Mouse (Mus musculus) lung, postnatal 14 days (tissue): ENCODE measurements at regions not wholly inside any gene's neighbourhood (a gene's known extent, or its start where the extent isn't known, plus 50 kb on each side); places are given as distances from the start of the nearest gene placed in this dataset.
A peak's percentile ranks its signal among the peaks of the same experiment; 100 is the strongest.

Experiments used
- DNase-seq: peaks from one replicate; pipeline ENCODE4 v3.0.0; 2021

DNA sequence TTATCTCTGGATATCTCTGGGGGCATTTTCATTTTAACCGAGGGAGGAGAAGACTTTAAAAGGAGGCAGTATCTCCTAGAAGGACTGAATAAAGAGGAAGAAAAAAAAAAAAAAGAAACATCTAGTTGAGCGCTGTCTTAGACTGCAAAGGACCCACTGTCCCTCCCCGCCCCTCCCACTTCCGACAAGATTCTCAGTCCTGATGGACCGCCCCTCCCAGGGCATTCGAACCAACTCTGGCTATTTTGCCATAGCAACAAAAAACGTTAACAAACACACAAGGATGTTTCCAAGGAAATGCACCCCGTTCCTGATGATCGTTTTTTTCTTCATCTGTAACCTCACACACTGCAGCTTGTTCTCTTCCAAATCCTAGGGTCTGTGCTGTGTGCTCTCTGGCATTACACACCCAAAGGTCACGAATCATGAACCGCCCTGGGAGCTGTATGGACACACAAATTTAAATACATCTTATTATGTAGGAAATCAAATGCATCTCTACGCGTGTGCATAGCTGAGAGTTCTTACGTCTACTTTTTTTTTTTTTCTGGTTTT lies 75.8 kb downstream of the Rnd3 start:
- DNase-seq, result peak; percentile 7

DNA sequence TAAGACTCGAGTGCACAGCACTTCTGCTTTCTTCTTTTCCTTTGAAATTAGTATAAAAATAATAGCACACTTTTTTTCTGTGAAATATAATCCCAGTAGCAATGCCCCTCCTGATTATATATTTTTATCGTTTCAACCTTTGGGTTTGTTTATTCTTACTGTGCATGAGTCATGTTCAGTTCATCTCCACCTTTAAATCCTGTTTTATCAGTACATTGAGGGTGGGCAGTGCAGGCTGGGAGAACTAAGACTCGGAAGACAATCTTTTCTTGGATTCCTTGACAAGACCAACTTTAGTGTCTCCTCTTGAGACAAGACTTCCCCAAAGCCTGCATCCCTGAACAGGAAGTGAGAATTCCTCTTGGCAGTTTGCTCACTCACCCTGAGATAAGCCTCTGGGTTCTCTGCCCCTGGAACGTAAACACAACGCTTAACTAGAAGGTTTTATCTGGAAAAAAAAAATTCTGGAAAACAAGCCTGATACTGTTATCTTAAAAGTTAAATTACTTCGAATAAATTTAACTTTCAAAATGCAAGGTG lies 76.5 kb downstream of the Rnd3 start:
- DNase-seq, result no peak

DNA sequence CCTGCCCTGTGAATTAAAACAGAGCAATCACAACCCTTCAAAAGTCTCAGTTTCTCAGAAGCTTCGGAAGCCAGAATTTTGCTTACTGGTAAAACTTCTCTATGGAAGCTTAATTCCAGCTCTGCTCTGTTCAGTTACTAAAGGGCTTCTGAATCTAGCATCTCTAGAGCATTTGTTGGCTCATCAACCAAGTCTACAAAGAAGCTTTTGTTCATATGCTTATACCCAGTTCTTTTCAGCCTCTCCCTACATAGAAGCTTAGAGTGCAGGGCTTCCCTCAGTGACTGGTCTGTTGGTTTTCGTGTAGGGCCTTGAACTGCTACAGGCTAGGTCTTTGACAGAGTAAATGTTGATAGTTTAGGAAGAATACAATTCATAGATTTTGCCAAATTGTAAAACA lies 78.0 kb downstream of the Rnd3 start:
- no peak for DNase-seq

DNA sequence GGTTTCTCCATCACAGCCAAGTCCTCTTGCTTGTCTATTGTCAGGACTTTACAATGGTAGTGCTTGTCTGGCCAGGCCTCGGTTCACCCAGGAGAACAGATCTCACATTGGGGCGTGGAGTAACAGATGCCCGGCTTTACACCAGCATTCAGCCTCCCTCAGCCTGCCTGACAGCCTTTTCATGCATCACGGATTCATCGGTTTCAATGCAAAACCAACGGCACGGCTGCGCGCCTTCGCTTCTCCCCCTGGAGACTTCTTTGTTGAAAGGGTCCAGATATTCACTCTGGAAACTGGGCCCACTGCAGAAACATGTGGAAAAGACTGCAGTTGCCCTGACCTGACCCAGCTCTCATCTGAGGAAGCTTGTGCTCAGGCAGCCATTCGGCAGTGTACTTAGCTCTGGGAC lies 82.5 kb downstream of the Rnd3 start:
- DNase-seq, result no peak

DNA sequence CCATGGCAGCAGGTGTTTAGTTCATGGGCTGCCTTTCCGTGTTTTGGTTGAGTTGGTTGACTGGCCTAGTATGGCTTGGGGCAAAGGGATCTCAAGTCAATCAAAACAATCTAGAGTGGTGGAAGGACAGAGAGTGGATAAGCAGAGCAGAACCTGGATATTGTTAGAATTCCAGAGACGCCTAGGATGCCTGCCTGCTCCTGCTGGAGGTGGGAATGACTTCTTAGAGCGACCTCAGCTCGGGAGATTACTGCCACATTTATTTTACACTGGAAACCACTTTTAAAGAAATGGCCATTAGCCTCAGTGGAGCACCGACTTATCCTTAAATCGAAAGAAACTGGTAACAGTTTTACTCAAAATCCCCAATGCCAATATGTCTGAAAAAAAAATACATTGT lies 83.1 kb downstream of the Rnd3 start:
- DNase-seq, result no peak

DNA sequence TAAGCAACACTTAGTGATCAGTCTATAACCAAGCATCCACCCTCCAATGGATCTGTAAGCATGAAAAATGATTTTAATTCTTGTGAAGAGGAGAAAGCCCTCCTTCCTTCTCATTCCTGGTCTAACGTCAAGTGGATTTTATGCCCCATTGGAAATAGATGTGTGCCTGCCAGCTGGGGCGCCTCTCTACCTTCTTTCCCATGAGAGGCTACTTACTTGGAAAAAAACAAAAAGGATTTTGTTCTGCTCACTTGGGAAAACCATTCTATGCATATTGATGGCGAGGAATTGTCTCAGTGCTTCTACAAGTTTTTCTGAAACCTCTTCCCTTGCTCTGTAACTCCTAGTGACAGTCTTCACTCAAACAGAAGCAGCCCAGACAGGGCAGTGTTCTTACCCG lies 84.1 kb downstream of the Rnd3 start:
- no peak for DNase-seq

DNA sequence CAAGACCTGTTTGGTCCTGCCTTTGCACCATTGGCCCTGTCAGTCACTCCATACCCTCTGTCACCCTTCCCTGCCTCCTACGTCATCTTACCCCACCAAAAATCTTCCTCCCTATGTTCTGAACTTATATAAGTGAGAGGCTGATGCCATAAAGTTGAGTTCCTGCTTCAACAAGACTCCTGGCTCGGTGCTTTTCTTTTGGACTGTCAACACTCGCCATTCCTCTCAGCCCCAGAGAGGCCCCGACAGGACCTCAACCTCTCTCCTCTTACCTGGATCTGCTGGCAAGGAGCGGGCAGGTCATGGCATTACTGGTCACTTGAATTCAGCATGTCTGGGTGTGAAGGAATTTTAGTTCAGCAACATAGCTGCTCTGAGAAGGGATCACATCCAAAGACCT lies 86.9 kb downstream of the Rnd3 start:
- no peak for DNase-seq

DNA sequence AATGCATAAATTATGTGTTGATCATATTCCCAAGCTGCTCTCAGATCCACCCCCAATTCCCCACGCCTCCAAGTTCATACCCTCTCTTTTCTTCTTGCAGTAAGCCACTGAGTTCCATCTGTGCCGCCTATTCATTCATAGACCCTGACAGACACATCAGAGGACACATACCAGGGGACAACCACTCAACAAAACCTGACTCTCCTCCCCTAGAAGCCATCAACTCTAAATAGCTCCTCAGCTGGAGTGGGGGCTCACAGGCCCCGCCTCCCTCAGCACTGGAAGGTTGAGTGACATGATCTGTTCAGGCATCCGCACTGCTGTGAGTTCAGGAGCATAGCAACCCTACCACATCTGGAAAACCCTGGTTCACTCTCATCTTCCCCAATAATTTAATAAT lies 90.8 kb downstream of the Rnd3 start:
- DNase-seq, result no peak

DNA sequence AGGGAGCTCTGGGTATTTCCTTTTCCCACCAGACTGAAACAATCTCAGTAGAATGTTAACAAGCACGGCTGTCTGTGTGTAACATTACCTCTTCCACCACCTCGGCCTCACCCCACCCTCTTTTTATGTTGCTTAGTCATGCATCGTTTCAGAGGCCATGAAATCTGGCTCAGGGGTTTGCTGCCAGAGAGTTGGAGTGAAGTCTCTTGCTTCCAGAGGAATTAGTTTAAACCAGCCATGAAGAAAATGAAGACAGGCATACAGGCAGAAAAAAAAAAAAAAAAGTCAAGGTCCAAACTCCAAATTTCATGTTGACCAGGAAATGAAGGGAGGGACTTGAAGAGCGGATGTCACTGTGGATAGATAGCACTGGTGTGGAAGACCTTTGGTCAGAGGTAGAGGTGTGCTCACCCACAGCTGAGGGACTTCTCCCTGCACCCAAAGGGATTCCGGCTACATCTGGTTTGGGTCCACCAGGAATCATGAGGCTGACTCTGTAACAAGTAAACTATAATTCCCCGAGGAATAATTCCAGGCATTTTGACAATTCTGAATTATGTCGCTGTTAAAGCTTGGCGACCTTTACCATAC lies 92.7 kb downstream of the Rnd3 start:
- DNase-seq, result no peak

DNA sequence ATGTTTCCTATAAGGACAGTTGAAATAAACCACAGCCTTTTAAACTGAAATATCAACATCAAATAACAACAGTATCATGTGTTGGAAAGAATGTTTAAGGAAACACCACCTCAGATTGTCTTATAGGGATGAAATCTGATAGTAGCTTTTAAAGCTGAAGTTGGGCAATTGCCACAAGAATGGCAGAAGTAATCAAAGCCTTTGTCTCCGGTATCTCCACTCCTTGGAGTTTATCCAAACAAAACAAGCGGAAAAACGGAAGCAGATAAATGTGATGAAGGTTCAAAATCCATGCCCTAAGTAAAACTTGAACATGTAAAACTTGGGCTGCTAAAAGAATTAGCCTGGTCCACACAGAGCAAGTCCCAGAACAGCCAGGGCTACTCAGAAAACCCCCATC lies 93.6 kb downstream of the Rnd3 start:
- DNase-seq, result no peak

DNA sequence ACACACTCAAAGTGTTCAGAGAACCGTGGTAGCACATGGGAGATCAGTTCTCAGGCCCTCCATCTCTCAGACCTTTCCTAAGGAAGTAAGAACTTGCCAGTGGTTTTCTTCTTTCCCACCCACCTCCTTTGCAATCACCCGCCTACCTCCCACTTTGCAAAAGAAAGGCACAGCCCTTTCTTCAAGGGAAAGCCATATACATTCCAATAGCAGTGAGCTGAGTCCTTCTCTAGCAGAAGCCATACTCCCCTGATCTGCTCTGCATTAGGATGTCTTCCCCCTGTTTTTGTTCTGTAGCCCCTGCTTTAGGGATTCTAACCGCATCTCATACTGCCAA lies 99.1 kb downstream of the Rnd3 start:
- DNase-seq, result no peak

DNA sequence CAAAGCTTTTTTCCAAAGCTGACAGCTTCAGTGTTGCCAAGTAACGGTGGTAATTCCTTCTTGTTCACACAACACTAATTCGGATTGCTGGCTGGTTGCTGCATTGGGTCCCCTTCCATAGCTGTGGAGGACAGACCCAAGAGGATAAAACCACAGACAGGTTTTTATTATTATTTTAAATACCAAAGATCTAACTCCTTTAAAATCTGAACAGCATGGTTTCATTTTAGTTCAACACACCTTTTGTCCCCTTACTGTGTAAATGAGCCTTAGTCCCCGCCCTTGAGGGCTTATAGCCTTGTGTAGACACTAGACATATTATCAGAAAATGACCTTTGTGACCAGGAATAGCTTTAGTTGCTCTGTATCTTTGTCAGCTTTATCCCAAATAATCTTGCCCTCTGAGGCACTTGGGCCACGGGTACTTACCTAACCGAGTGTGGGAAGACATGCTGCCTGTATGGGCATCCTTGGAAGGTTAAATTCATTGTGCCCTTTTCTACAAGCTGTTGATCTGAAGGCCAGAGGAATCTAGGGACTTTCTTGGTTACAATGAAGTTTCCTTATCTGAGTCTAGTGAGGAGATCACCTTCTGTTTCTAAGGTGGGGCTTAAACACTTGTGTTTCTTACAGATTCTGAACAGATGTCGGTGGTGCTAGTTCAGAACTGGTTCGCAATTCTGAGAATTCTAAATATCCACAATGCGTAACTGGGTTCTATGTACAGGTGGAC lies 99.6 kb downstream of the Rnd3 start:
- DNase-seq, result no peak

DNA sequence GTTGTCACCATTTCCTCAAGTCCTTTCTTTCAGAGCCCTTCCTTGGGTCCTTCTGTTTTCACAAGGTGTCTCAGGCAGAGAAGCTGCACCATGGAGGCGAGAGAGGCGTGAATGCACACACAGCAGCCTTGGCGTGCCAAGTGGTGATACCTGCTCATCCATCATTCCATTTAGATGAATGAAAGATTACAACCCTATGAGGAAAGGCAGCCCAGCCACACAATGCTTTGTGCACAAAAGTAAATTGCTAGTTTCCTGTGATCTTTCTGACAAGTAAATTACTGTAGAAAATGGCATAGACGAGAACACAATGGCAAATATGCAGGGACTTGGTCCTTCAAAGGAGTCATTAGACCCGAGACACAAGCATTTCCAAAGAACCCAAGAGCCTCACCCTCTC lies 101.4 kb downstream of the Rnd3 start:
- no peak for DNase-seq

DNA sequence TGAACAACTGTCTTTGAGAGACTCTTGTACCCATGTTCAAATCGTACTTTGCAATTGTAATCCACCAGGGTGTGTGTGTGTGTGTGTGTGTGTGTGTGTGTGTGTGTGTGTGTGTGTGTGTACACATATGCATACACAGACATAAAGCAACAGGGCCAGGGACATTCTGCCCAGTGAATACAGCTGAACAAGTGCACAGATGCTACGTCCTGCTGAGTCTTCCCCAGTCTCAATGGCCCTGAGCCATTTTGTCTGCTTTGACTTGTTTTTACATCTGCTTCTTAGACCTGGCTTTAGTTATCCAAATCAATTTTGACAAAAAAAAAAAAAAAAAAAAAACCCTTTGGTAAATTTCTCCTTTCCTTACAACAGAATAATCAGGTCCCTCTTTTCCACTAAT lies 103.3 kb downstream of the Rnd3 start:
- DNase-seq, result no peak

DNA sequence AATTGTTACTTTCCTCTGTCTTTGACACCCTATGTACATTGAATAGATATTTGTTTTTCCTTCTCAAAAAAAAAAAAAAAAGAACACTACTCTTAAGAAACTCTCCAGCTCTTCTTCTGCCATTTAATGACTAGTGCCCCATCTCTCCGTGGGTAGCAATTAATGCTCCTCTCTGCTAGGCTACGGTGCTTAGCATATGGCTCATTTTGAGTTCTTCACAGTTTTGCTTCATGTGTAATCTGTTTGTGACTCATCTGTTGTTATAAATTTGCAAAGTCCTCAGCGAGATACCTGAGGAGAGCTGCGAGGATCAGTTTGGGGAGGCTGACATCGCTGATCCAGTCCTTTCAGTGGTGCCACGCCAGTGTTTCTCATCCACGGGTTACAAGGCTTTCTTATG lies 107.8 kb downstream of the Rnd3 start:
- DNase-seq, result no peak

DNA sequence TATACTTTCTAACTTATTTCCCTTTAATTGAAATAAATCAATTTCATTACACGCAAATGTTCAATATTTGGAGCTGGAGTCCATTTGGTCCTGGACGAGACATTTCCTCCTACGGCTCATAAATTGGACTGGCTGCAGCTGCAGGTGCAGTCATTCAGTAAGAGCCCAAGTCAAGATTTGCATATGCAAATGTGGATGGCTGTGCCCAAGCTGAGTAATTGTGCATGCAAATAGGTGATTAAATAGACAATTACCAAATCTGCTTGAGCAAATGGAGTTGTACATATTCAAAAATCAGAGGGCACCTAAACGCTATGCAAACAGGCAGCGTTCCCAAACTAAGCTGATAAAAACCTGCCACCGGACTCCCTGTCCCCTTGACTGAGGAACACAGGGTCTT lies 110.2 kb downstream of the Rnd3 start:
- DNase-seq, result no peak

DNA sequence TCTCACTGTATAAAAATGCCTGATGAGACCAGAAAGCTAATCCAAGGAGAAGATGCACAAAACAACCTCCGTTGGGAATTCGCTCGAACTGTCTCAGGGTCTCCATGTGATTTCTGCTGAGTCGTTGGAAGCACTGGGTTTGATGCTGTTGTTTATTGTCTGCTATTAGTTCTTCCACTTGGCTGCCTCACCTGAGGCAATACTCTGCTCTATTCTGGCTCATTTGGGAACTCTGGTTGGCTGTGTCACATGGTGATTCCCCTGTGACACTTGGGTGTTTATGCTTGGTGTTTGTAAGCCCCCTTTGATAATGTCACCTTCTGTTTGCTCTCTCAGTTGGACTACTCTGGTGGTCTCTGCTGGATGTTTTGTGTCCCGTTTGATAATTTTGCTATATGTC lies 111.9 kb downstream of the Rnd3 start:
- no peak for DNase-seq

DNA sequence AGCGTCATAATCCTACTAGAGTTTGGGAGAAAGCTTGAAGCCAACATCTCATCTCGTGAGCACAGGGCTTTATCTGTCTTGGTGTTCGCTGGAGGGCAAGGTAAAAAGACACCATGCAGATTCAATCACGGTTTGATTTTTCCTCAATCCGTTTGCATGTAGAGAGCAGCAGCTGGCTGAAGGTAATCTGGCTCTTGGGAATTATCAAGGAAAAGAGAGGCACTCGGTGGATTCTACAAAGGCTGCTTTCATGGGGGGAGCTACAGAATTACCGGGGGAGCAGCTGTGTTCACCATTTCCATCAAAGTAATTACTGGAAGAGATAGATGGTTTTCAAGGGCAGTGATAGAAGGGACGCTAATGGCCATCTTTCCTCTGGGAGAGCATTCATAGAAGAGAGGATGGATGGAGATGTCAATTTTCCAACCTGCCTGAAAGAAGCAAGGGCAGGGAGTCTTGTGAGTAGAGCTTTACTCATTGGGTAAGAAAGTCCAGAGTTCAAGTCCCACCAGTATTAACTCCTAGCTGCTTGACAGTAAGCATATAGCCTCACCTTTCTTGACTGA lies 112.6 kb downstream of the Rnd3 start:
- no peak for DNase-seq

DNA sequence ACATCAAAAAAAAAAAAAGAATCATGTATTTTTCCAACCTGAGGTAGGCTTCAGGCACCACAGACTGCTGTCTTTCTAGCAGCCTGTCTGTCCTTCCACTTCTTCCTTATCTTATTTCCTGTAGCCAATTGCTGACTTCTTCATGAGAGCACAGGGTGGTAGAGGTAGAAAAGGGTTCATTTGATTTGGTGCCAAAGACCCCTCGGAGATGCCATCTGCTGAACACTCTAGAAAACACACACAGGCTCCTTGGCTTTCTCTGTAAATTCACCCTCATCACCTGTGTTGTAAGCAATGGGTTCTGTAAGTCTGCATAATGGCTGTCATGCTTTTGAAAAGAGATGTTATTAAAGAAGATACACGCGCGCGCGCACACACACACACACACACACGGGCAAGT lies 115.0 kb downstream of the Rnd3 start:
- no peak for DNase-seq

DNA sequence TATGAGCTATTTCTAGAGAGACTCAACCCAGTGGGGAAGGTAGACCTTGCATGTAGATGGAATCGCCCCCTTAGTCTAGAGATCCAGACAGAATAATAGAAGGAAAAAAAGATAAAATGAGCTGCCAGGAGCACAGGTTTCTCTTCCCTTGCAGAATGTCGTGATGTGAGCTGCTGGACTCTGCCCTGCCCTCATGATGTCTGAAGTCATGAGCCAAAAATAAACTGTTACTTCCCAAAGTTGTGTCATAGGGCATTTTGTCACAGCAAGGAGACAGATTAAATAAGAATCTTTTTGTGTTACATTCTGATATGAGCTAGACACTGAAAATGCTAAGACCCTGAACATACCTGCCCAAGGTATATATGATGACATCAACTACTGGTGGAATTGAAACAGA lies 126.4 kb downstream of the Rnd3 start:
- no peak for DNase-seq

DNA sequence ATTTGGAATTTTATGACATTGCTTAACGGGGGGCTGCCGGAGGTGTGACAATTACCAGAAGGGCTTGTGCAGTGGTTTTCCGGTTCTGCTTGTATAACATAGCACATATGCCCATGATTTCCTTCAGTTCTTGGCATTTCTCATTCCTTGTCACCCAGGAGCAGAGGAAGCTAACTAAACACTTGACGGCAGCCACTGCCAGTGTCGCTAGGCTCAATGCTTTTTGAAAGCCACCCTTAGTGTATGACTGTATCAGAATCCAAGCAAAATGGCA lies 132.8 kb downstream of the Rnd3 start:
- no peak for DNase-seq

DNA sequence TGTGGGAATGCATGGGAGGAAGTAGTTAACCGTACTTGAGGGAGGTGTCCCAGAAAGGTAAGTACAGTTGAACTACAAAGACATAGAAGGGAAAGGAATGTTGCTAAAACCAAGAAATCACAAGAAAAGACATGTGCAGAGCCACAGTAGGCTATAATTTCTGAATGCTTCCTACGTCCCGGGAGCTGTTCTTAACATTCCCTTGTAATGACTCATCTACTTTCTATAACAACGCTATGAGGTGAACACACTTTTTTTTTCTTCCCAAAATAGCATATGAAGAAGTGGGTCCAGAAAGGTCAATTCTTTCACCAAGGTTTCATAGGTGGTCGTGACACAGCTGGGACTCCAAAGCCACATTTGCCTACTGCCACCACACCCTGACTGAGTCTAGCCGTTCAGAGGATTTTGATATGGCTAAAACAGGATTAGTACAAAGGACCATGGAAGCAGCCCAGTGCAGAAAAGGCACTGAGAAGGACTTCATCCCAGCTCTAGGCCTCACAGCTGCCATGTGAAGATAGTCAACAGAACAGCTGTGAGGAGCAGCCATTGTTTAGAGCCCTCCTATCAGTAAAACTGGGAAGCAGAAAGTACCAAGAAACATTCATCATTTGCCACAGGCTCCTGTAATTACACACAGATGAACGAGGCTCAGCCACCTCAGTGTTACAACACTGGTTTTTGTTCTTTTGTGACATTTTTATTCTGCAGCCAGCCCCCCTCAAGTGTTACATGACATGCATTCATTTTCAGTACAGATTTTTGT lies 133.4 kb downstream of the Rnd3 start:
- DNase-seq, result no peak

DNA sequence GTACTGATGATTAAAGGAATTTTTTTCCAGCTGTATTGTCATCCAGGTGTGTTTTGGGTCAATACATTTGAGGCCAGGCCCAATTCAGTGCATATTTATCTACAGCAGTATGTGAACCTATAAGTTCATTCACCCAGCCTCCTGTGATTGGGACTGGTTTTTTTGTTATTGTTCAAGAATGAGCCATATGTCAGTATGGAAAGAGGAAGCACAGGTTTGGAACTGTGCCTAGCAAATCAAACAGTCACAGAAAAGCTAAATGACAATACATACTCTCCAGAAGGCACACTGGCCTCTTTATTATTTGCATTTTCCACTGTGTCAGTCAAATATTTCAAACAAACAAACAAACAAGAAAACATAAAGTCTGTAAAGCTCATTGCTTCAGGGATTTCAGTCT lies 134.7 kb downstream of the Rnd3 start:
- no peak for DNase-seq

DNA sequence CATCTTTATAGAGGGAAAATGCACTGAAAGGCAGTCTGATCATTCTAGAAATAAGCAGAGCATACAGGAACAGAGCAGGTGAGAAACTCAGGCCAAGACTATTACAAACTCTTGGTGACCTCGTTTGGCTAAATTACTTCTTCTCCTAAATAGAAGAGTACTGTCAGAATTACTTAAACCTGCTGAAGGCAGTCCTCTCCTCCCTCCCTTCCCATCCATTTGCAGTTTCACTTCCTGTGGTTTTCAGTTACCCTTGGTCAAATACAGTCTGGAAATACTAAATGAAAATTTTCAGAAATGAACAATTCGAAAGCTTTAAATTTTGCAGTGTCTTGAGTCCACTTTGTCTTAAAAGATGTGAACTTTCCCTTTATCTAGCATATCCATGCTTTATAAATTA lies 135.8 kb downstream of the Rnd3 start:
- DNase-seq, result no peak
